Mouse (Mus musculus) embryonic fibroblast, embryonic 13.5 days (primary cell): ENCODE data around the gene Tmem179. TPM values are rescaled to one million over a fixed set of nuclear protein-coding genes. Genes with fewer than 3 reads are reported as not detected.

Experiments
- H3K27ac ChIP-seq: 2 replicates; pipeline ENCODE4 v1.5.1; 2012; ENCODE audit warnings: low read length, control low read depth, inconsistent platforms; ENCODE audit not compliant: insufficient read depth
- H3K4me1 ChIP-seq: 2 replicates; pipeline ENCODE4 v1.6.1; 2011; ENCODE audit warnings: low read length; ENCODE audit not compliant: control insufficient read depth, insufficient read depth
- H3K4me3 ChIP-seq: 2 replicates; pipeline ENCODE4 v1.5.1; 2011; ENCODE audit warnings: mild to moderate bottlenecking, control low read depth, low read length; ENCODE audit not compliant: insufficient read depth
- CTCF ChIP-seq: IDR thresholded peaks from 2 replicates; pipeline ENCODE4 v1.5.1; 2011; ENCODE audit warnings: mild to moderate bottlenecking, control low read depth, low read length, moderate library complexity, borderline replicate concordance; ENCODE audit not compliant: insufficient read depth
- POLR2A ChIP-seq: IDR thresholded peaks from 2 replicates; pipeline ENCODE4 v1.6.1; 2011; ENCODE audit warnings: low read depth, mild to moderate bottlenecking, control low read depth, low read length, moderate library complexity
- polyA plus RNA-seq: library from polyadenylated mRNA; stranded (reverse); fragments of >200 nt; gene quantifications from 2 replicates; pipeline ENCODE4 v1.2.4, GENCODE M21; 2011; ENCODE audit warnings: low read depth; ENCODE audit not compliant: missing spikeins, insufficient read length

Gene Tmem179
- polyA plus RNA-seq, 1 experiment: 0.77 TPM

DNA sequence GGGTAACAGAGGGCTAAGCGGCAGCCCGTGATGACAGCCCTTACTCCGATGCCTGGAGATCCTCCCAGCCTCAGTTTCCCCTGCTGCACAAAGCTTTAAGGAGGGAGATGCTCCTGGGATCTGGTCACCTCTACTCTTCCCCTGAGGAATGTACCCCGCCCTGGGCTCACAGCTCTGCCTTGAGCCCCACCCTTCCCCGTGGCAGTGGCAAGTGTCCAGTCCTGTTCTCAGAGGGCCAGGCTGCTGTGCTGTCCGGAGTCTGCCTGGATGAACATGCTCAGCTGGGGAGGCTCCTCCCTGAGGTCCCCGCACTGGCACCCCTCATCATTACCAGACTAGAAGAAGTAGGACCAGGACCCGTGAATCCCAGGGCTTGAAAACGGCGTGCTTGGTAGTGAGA, 49.2 kb downstream of the Tmem179 start:
- no peak for TF ChIP-seq CTCF
- no peak for TF ChIP-seq POLR2A
- H3K4me3 ChIP-seq: no peak overlapping the region
- H3K4me1 ChIP-seq: no peaks in the 10 kb centered on the region
- H3K27ac ChIP-seq: no peak overlapping the region

DNA sequence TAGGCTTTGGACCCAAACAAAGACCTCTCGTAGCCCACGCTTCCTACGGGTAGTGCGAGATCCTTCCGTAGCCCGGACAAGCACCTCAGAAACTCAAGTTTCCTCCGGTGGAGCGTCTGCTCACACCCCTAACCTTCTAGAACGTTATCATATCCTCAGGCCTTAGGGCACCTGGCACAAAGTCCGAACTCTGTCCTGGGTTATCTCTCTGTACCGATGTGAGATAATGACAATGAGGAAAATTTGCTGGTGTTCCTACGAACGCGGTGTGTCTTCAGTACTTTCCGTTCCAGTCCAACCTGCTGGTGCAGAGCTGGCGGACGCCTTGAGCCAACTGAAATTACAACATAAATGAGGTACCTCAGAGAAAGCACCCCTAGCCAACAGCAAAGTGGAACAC, 50.6 kb downstream of the Tmem179 start:
- Histone ChIP-seq H3K4me3 (no peak overlapping the region), H3K27ac (no peak overlapping the region), H3K4me1 (no peaks in the 10 kb centered on the region)
- TF ChIP-seq CTCF (no peak), POLR2A (no peak)

DNA sequence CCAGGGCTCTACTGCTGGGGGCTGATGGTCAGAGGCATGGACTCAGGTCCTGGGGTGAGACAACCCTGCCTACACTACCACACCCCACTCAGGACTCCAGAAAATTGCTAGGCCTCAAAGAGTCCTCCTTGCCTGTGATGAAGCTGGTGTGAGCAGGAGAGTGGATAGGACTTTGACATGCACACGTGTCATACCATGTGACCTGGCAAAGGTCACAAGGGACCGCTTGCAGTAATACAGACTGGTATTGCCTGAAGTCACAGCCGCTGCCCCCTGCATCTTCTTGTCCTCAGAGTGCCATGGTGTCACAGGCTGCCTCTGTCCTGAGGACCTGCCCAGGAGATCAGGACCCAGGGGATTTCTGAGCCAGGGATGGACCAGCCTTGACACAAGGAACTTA, 52.0 kb downstream of the Tmem179 start:
- Histone ChIP-seq H3K4me3 (no peak overlapping the region), H3K27ac (no peak overlapping the region), H3K4me1 (no peaks in the 10 kb centered on the region)
- TF ChIP-seq POLR2A (no peak), CTCF (no peak)

DNA sequence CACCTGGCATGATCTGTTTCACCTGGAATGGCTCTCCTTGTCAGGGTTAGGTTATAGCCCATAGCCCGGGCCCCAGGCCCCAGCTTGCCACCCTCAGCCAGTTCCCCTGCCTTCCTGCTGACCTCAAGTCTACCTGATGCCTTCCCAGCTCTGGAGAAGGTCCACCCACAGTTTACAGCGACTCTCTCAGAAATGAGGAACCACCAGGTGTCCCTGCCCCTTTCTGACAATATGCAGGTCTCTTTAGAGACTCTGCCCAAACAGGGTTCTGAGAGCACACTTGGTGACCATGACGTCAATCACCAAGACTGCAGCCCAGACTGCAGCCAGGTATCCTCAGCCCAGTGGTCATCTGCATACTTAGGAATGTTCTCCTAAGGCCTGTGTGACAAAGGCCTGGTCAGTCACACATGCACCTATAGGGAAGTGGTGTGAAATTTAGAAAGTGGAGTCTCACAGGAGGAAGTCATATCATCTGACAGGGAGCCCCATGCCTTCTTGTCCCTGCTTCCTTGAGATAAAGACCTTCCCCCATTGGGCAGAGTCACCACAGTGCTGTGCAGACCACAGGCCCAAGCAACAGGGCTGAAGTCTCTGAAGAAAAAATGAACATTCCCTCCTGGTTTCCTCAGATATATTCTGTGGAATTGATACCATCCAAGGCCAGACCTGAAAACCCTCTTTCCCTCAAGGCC, 52.6 kb downstream of the Tmem179 start:
- Histone ChIP-seq H3K4me3 (no peak overlapping the region), H3K4me1 (no peaks in the 10 kb centered on the region), H3K27ac (no peak overlapping the region)
- TF ChIP-seq POLR2A (no peak), CTCF (no peak)

DNA sequence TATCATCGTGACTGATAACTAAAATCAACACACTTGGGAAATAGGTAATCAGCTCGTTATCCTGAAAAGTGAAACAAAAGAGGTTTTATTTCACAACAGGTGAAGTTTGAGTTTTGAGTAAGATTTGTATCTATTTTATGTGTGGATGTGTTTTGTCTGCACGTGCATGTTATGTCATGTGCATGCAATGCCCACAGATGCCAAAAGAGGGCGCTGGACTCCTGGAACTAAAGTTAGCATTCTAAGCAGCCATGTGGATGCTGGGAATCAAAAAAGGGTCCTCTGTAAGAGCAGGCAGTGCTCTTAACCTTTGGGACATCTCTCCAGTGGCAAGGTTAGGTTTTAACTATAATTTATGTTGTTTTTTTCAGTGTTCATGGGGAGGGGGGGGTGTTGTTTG, 53.3 kb downstream of the Tmem179 start:
- Histone ChIP-seq H3K27ac (no peak overlapping the region), H3K4me1 (no peaks in the 10 kb centered on the region), H3K4me3 (no peak overlapping the region)
- TF ChIP-seq POLR2A (no peak), CTCF (no peak)

DNA sequence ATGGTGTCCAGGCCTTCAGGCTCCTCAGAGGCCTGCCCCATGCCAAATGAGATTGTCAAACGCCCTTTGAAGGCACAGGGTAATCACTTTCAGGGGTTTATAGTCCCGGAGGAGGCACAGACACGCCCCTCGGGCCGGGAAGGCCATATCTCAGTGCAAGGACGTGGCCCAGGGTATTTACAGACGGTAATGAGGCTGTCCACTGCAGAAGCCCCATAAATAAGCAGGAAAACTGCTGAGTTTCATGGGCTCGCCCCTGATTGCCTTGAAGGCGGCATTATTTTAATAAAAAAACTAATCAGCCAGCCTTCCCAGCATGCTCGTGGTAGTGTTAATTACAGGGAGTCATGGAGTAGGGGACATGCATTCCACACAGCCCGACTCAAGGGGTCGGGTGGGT, 54.1 kb downstream of the Tmem179 start:
- no peak for TF ChIP-seq CTCF
- H3K4me1 ChIP-seq: no peaks in the 10 kb centered on the region
- H3K4me3 ChIP-seq: no peak overlapping the region
- no peak overlapping the region for H3K27ac ChIP-seq

DNA sequence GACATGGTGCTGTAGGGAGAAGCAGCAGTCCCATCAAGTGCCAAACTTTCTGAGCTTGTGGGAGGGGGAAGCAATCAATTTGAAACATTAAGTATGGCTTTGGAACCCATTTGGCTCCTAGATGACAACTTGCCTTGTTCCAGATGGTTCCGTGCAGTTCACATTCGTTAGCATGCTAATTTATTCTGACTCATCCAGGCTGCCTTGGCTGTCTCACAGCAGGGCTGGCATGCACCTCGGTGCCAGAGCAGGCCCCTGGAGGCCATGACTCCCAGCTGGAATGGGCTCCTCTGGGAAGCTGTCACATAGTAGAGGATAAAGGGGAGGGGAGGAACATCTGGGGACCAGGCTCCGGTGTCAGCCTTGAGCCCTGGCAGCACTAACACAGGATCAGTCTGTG, 58.7 kb downstream of the Tmem179 start:
- Histone ChIP-seq H3K27ac (no peak overlapping the region), H3K4me1 (no peaks in the 10 kb centered on the region), H3K4me3 (no peak overlapping the region)
- TF ChIP-seq CTCF (no peak), POLR2A (no peak)

DNA sequence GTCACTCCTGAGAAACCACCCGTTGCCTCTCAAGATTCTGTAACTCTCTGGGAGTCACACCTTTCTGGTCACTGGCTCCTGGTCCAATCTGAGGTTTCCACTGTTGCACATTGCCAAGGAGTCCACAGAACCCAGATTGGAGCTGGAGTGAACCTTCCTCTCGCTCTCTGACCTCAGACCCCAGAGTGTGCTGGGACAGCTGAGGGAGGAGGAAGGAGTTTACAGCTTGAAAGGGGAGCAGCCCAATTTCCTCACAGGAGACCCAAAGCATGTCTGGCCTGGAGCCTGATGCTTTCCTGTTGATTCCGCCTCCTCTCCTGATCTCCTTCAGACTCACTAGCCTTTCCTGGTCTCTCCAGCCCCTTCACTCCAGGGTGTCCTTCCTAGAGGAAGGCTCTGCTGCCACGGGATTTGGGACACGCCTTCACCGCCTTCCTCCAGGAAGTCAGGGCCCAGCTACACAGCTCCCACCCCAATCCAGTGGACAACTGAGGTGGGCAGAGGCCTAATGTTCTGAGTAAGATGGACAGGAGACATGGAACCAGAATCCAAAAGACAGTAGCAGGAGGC, 60.3 kb downstream of the Tmem179 start:
- Histone ChIP-seq H3K4me3 (no peak overlapping the region), H3K27ac (no peak overlapping the region), H3K4me1 (no peaks in the 10 kb centered on the region)
- TF ChIP-seq CTCF (no peak), POLR2A (no peak)

DNA sequence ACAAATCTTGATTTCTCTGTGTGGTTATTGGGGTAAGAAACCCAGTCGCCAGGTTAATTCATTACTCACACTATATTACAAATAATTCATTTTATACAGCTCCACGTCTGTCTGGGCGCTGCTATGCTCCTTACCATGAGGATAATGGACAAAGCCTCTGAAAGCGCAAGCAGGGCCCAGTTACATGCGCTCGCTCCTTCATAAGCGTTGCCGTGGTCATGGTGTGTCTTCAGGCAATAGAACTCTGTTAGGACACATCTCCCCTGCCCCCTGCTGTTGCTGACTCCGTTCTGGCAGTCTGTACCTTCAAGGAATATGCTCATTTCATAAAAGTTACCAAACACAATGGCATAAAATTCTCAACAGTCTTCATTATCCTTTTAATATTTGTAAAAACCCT, 64.7 kb downstream of the Tmem179 start:
- Histone ChIP-seq H3K27ac (no peak overlapping the region), H3K4me3 (no peak overlapping the region), H3K4me1 (no peaks in the 10 kb centered on the region)
- TF ChIP-seq CTCF (no peak), POLR2A (no peak)

DNA sequence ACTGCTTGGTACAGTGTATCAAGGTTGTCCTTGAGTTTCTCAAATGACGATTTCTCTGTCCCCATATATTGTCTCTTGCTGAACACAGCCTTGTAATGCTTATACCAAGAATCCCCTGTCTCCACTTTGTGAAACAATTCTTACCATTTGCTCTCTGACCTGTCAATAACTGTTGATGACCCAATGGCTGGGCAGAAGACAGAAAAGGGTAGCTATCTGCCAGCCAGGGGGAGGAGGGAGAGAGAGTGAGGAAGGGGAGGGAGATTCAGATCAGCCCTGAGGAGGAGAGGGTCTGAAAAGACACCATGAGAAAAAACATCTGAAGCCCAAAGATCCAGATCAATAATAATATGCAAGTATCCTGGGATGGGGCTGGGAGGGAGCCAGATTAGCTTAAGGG, 65.2 kb downstream of the Tmem179 start:
- H3K4me1 ChIP-seq: no peaks in the 10 kb centered on the region
- H3K27ac ChIP-seq: no peak overlapping the region
- no peak overlapping the region for H3K4me3 ChIP-seq
- TF ChIP-seq CTCF (no peak), POLR2A (no peak)
